Mouse (Mus musculus) MEL (cell line): ENCODE data around the gene 2410004B18Rik. TPM values are rescaled to one million over a fixed set of nuclear protein-coding genes. Genes with fewer than 3 reads are reported as not detected.

Experiments used
- DNase-seq: peaks from one replicate; pipeline ENCODE4 v3.0.0; 2011; ENCODE audit warnings: low read depth, low spot score
- H3K27ac ChIP-seq: 2 replicates; pipeline ENCODE4 v1.5.1; 2012; ENCODE audit warnings: low read depth, mild to moderate bottlenecking, control low read depth, low read length, moderate library complexity; ENCODE audit not compliant: control insufficient read depth
- H3K27me3 ChIP-seq, 2 experiments: fragments of 150-350 bp in 1 of 2; sonication (generic) in 1 of 2; 2 replicates each; pipeline ENCODE4 v1.6.1; 2012; ENCODE audit warnings: low read length in 2 of 2, mild to moderate bottlenecking in 2 of 2, improper control_type of control experiment in 1 of 2, moderate library complexity in 1 of 2; ENCODE audit not compliant: insufficient read depth in 2 of 2, control insufficient read depth in 1 of 2
- H3K36me3 ChIP-seq, 2 experiments: 2 replicates each; pipeline ENCODE4 v1.6.1; 2012 to 2014; ENCODE audit warnings: low read length in 2 of 2, improper control_type of control experiment in 1 of 2, inconsistent platforms in 1 of 2, mild to moderate bottlenecking in 1 of 2; ENCODE audit not compliant: insufficient read depth in 2 of 2, control insufficient read depth in 1 of 2
- H3K4me1 ChIP-seq, 2 experiments: fragments of 150-350 bp in 1 of 2; sonication (generic) in 1 of 2; 2 replicates each; pipeline ENCODE4 v1.6.1; 2012; ENCODE audit warnings: low read length in 2 of 2, improper control_type of control experiment in 1 of 2, mild to moderate bottlenecking in 1 of 2; ENCODE audit not compliant: insufficient read depth in 2 of 2, control insufficient read depth in 1 of 2
- H3K4me3 ChIP-seq, 2 experiments: fragments of 150-350 bp in 1 of 2; sonication (generic) in 1 of 2; 2 replicates each; pipeline ENCODE4 v1.5.1; 2012; ENCODE audit warnings: low read depth in 2 of 2, low read length in 2 of 2, mild to moderate bottlenecking in 2 of 2, moderate library complexity in 2 of 2, control low read depth in 1 of 2, improper control_type of control experiment in 1 of 2; ENCODE audit not compliant: control insufficient read depth in 1 of 2, insufficient read depth in 1 of 2
- H3K79me2 ChIP-seq: 2 replicates; pipeline ENCODE4 v1.6.1; 2012; ENCODE audit warnings: mild to moderate bottlenecking, low read length, moderate library complexity; ENCODE audit not compliant: control insufficient read depth, poor library complexity, insufficient read depth
- H3K9ac ChIP-seq: 2 replicates; pipeline ENCODE4 v1.6.1; 2012; ENCODE audit warnings: low read depth, mild to moderate bottlenecking, control low read depth, low read length, moderate library complexity; ENCODE audit not compliant: control insufficient read depth, poor library complexity, severe bottlenecking
- H3K9me3 ChIP-seq: fragments of 150-350 bp; sonication (generic); replicated peaks from 2 replicates; pipeline ENCODE4 v1.6.1; 2012; ENCODE audit warnings: mild to moderate bottlenecking, low read length, improper control_type of control experiment, moderate library complexity; ENCODE audit not compliant: insufficient read depth
- CHD2 ChIP-seq: IDR thresholded peaks from 2 replicates; pipeline ENCODE4 v1.6.1; 2011; ENCODE audit warnings: low read length, improper control_type of control experiment
- E2F4 ChIP-seq: IDR thresholded peaks from 2 replicates; pipeline ENCODE4 v1.6.1; 2011; ENCODE audit warnings: low read depth, low read length, improper control_type of control experiment, borderline replicate concordance
- ELF1 ChIP-seq: IDR thresholded peaks from 2 replicates; pipeline ENCODE4 v1.6.1; 2014; ENCODE audit warnings: low read depth, mild to moderate bottlenecking, inconsistent platforms, low read length, improper control_type of control experiment, moderate library complexity
- EP300 ChIP-seq, 2 experiments: IDR thresholded peaks; 2 replicates each; pipeline ENCODE4 v1.6.1; 2011; ENCODE audit warnings: improper control_type of control experiment in 2 of 2, low read length in 2 of 2, low read depth in 1 of 2, mild to moderate bottlenecking in 1 of 2
- ETS1 ChIP-seq: IDR thresholded peaks from 2 replicates; pipeline ENCODE4 v1.6.1; 2012; ENCODE audit warnings: low read depth, mild to moderate bottlenecking, inconsistent platforms, low read length, improper control_type of control experiment, moderate library complexity
- HCFC1 ChIP-seq: IDR thresholded peaks from 2 replicates; pipeline ENCODE4 v1.6.1; 2012; ENCODE audit warnings: low read depth, mild to moderate bottlenecking, inconsistent platforms, low read length, improper control_type of control experiment, moderate library complexity
- KAT2A ChIP-seq: conservative IDR thresholded peaks from 2 replicates; pipeline ENCODE4 v1.6.1; 2012; ENCODE audit warnings: low read depth, low read length, improper control_type of control experiment, inconsistent platforms
- MAFK ChIP-seq: IDR thresholded peaks from 2 replicates; pipeline ENCODE4 v1.6.1; 2011; ENCODE audit warnings: low read depth, mild to moderate bottlenecking, low read length, improper control_type of control experiment, borderline replicate concordance
- MAZ ChIP-seq: IDR thresholded peaks from 2 replicates; pipeline ENCODE4 v1.6.1; 2012; ENCODE audit warnings: low read depth, mild to moderate bottlenecking, inconsistent platforms, low read length, improper control_type of control experiment
- MXI1 ChIP-seq: IDR thresholded peaks from 2 replicates; pipeline ENCODE4 v1.6.1; 2011; ENCODE audit warnings: mild to moderate bottlenecking, low read depth, low read length, improper control_type of control experiment
- NELFE ChIP-seq: IDR thresholded peaks from 2 replicates; pipeline ENCODE4 v1.6.1; 2011; ENCODE audit warnings: low read depth, low read length, improper control_type of control experiment
- POLR2AphosphoS2 ChIP-seq: IDR thresholded peaks from 2 replicates; pipeline ENCODE4 v1.6.1; 2011; ENCODE audit warnings: low read length, improper control_type of control experiment
- RAD21 ChIP-seq: IDR thresholded peaks from 2 replicates; pipeline ENCODE4 v1.6.1; 2011; ENCODE audit warnings: mild to moderate bottlenecking, low read depth, low read length, improper control_type of control experiment
- RCOR1 ChIP-seq: IDR thresholded peaks from 2 replicates; pipeline ENCODE4 v1.6.1; 2012; ENCODE audit warnings: low read depth, mild to moderate bottlenecking, inconsistent platforms, low read length, improper control_type of control experiment
- SMC3 ChIP-seq: IDR thresholded peaks from 2 replicates; pipeline ENCODE4 v1.6.1; 2011; ENCODE audit warnings: low read depth, low read length, improper control_type of control experiment
- TBP ChIP-seq: IDR thresholded peaks from 2 replicates; pipeline ENCODE4 v1.8.0; 2011; ENCODE audit warnings: low read depth, low read length, improper control_type of control experiment
- UBTF ChIP-seq: IDR thresholded peaks from 2 replicates; pipeline ENCODE4 v1.6.1; 2012; ENCODE audit warnings: low read depth, mild to moderate bottlenecking, inconsistent platforms, low read length, improper control_type of control experiment, moderate library complexity, borderline replicate concordance; ENCODE audit not compliant: insufficient read depth
- ZC3H11A ChIP-seq: IDR thresholded peaks from 2 replicates; pipeline ENCODE4 v1.6.1; 2012; ENCODE audit warnings: low read depth, mild to moderate bottlenecking, inconsistent platforms, low read length, improper control_type of control experiment
- ZKSCAN1 ChIP-seq: IDR thresholded peaks from 2 replicates; pipeline ENCODE4 v1.6.1; 2012; ENCODE audit warnings: low read depth, mild to moderate bottlenecking, inconsistent platforms, low read length, improper control_type of control experiment, moderate library complexity
- ZNF384 ChIP-seq: IDR thresholded peaks from 2 replicates; pipeline ENCODE4 v1.6.1; 2012; ENCODE audit warnings: low read depth, mild to moderate bottlenecking, inconsistent platforms, low read length, improper control_type of control experiment
- polyA plus RNA-seq, 2 experiments: library from polyadenylated mRNA; stranded (reverse) in 1 of 2; unstranded in 1 of 2; fragments of >175 nt in 1 of 2; fragments of >200 nt in 1 of 2; gene quantifications; 2 replicates each; pipeline versions ENCODE4 v1.2.1 to v1.2.4; 2012; ENCODE audit warnings: low replicate concordance in 2 of 2, low read depth in 1 of 2; ENCODE audit not compliant: insufficient read length in 2 of 2, insufficient read depth in 1 of 2, missing spikeins in 1 of 2
- total RNA-seq: library from RNA; depleted of rRNA; stranded (reverse); fragments of 300-350 nt; gene quantifications from 2 replicates; pipeline ENCODE4 v1.2.3, GENCODE M21; 2012

The 2410004B18Rik gene
- total and polyA plus RNA-seq, 3 experiments = 32.3 to 42.3 TPM; not detected in 1

DNA sequence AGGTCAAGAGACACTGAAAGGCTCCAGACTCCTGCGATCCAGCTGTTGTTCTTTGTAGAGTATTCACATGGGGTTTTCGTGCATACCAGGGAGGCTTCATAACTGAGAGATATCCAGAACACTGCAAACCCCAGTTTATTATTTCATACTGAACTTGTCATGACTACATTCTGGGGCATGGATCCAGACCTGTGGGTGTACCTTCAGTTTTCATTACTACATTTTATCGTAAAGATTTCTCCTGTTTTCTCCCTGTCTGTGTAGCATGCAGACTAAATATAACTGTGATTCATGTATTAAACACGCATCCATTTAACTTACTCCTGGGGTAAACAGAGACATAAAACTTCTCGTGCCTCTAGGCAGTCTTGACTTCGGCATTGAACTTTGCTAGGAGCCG, 37.2 kb downstream of the 2410004B18Rik start:
- Histone ChIP-seq H3K79me2 (no peaks in the 10 kb centered on the region), H3K27me3 (no peaks in the 10 kb centered on the region), H3K9ac (no peak overlapping the region), H3K4me1 (no peaks in the 10 kb centered on the region), H3K36me3 (no peaks in the 10 kb centered on the region), H3K27ac (no peak overlapping the region), H3K4me3 (no peak overlapping the region), H3K9me3 (no peaks in the 10 kb centered on the region)
- no peak for DNase-seq
- TF ChIP-seq MAFK (no peak), TBP (no peak), HCFC1 (no peak), SMC3 (no peak), ZC3H11A (no peak), POLR2AphosphoS2 (no peak), EP300 (IDR thresholded peaks at IDR 0.05; ENCODE audit: low read depth in 1 of 2, low read length in 2 of 2) (no peak), RCOR1 (no peak), CHD2 (no peak), MAZ (no peak), MXI1 (no peak), E2F4 (no peak), RAD21 (no peak), NELFE (no peak), ELF1 (no peak), ZKSCAN1 (no peak)

DNA sequence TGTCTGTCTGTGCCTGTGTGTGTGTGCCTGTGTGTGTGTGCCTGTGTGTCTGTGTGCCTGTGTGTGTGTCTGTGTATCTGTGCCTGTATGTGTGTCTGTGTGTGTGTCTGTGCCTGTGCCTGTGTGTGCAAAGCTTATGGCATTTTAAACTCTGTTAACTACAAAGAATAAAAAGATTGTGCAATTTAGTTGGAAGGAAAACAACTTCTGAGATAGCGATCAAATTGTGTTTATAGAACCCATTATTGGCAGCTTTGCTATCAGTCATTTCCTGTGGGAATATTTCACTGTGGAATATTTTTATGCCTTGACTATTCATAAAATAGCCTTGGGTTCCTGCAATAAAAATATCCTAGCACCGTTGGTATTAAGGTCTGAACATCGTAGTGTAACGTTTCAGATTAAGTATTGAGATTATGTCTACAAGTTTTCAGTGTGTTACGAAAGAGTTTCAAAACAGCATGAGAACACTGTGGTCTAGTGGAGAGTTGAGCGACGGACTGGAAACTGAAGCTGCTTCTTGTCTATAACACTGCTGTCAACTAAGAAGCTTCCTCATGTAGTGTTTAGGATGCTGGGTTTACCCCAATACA, 47.6 kb downstream of the 2410004B18Rik start:
- Histone ChIP-seq H3K79me2 (peaks cover 24% of the 10 kb centered on the region), H3K9ac (no peak overlapping the region), H3K27me3 (peaks cover 0 to 4% of the 10 kb centered on the region in 2 experiments; a peak in 3 of 4 replicates), H3K36me3 (peaks cover 0 to 4% of the 10 kb centered on the region in 2 experiments; a peak in 2 of 4 replicates), H3K9me3 (no peaks in the 10 kb centered on the region), H3K27ac (no peak overlapping the region), H3K4me1 (peaks cover 0 to 3% of the 10 kb centered on the region in 2 experiments; a peak in 3 of 4 replicates), H3K4me3 (no peak overlapping the region)
- no peak for TF ChIP-seq POLR2AphosphoS2
- no peak for TF ChIP-seq EP300 (IDR thresholded peaks at IDR 0.05; ENCODE audit: low read depth in 1 of 2, low read length in 2 of 2)
- no peak for TF ChIP-seq UBTF
- TF ChIP-seq ETS1 = no peak
- TF ChIP-seq RAD21 = no peak
- no peak for TF ChIP-seq CHD2
- no peak for TF ChIP-seq KAT2A
- TF ChIP-seq RCOR1 = no peak
- TF ChIP-seq ZKSCAN1 = no peak
- no peak for TF ChIP-seq NELFE
- no peak for TF ChIP-seq SMC3
- TF ChIP-seq ZNF384 = no peak
- no peak for DNase-seq
